Mouse (Mus musculus): Measurements from ENCODE around the gene Sgtb.

DNA sequence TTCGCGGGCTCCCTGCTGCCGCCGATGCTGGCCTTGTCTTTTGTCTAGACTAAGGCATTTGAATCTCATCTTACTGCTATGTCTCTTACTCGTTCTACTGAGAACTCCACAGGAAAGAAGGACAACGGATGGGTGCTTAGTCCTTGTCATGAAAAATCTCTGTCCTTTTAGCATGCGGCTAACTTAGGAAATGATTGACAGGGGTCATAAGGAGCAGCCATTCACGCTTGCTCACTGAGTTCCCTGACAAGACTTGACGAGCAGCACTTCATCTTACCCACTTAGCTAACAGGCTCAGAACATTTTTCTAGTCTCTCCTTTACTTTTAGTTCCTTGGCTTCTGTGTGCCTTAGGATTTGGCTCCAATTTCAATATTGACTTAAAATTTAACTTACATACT is 35.3 kb downstream of the Sgtb start:
- TF ChIP-seq CTCF (IDR thresholded peaks at IDR 0.05; ENCODE audit: extremely low read depth, insufficient read length, insufficient replicate concordance, low read depth, low read length) = no peak
- TF ChIP-seq POLR2A (IDR thresholded peaks at IDR 0.05; ENCODE audit: low read depth, low read length) = no peak

Data from small intestine, adult 2 months (tissue).